Mouse (Mus musculus): Measurements from ENCODE around the gene Dppa3. TPM values are rescaled to one million over a fixed set of nuclear protein-coding genes. Genes with fewer than 3 reads are reported as not detected.

Dppa3 gene
- polyA plus RNA-seq, 1 experiment = 1.8 TPM

DNA sequence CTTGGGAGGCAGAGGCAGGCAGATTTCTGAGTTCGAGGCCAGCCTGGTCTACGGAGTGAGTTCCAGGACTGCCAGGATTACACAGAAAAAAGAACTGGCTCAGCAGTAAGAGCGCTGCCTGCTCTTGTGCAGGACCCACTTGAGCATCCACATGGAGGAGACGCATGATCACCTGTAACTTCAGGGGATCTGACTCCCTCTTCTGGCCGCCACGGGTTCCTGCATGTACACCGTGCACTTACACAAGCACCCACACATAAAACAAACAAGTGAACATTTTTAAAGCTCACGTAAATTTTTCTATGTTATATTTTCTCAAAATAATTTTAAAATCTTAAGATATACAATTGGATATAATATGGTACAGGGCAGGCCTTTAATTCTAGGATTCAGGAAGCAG, 20.7 kb upstream of the Dppa3 start:
- peaks cover 1% of the 10 kb centered on the region; the same call in 1 of the 2 replicates for H3K4me1 ChIP-seq (ENCODE audit: control insufficient read depth, insufficient read depth, low read length)
- TF ChIP-seq POLR2A (IDR thresholded peaks at IDR 0.05; ENCODE audit: borderline replicate concordance, control insufficient read depth, low read depth, low read length) (no peak), CTCF (IDR thresholded peaks at IDR 0.05; ENCODE audit: control insufficient read depth, insufficient read depth, low read length) (peak; percentile 83)
- H3K27ac ChIP-seq (ENCODE audit: control insufficient read depth, insufficient read depth, low read depth, low read length, poor library complexity) = no peak overlapping the region
- WGBS = 69% methylated on average over 8 of the region's 8 CpGs
- no peak overlapping the region for H3K4me3 ChIP-seq (replicated peaks; ENCODE audit: control insufficient read depth, low read depth, low read length)

DNA sequence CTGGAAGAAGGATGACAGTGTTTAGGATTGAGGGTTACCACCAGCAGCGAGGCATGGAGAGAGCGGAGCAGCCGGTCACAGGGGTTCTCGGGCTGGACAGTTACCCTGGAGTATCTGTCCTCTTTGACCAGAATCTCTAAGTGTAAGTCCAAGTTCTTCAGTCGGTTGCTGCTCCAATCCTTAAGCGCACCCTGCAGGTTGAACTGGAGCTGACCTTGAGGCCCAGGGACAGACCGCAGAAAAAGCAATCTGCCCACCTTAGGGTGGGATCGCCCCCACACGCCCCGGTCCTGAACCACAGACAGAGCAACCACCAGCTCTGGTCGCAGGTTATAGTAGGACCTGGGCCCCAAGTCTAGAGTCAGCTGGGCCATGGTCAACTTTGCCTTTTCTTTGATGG, 19.5 kb upstream of the Dppa3 start:
- no peak for TF ChIP-seq CTCF (IDR thresholded peaks at IDR 0.05; ENCODE audit: control insufficient read depth, insufficient read depth, low read length)
- TF ChIP-seq POLR2A (IDR thresholded peaks at IDR 0.05; ENCODE audit: borderline replicate concordance, control insufficient read depth, low read depth, low read length) = no peak
- WGBS = 90% methylated on average over 11 of the region's 11 CpGs
- no peak overlapping the region for H3K4me3 ChIP-seq (replicated peaks; ENCODE audit: control insufficient read depth, low read depth, low read length)
- H3K27ac ChIP-seq (ENCODE audit: control insufficient read depth, insufficient read depth, low read depth, low read length, poor library complexity) = no peak overlapping the region
- peaks cover 1% of the 10 kb centered on the region; the same call in 1 of the 2 replicates for H3K4me1 ChIP-seq (ENCODE audit: control insufficient read depth, insufficient read depth, low read length)

DNA sequence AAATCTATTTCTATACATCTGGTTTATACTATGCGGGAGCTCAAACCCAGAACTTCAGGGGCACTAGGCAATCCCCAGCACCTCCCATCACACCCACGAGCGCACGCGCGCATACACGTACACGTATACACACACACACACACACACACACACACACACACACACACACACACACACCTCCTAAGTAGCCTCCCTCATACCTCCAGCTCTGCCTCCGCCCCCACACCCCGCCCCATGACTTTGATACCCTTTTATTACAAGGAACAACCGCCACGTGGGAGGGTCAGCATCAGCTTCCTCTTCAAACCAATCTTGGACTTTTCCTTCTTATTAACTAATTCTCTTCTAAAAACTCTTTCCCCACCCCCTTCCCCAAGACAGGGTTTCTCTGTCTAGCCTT, 18.5 kb upstream of the Dppa3 start:
- WGBS = 69% methylated on average over 12 of the region's 12 CpGs
- H3K4me1 ChIP-seq (ENCODE audit: control insufficient read depth, insufficient read depth, low read length) = peaks cover 1% of the 10 kb centered on the region; the same call in 1 of the 2 replicates
- TF ChIP-seq CTCF (IDR thresholded peaks at IDR 0.05; ENCODE audit: control insufficient read depth, insufficient read depth, low read length) = no peak
- no peak for TF ChIP-seq POLR2A (IDR thresholded peaks at IDR 0.05; ENCODE audit: borderline replicate concordance, control insufficient read depth, low read depth, low read length)
- H3K27ac ChIP-seq (ENCODE audit: control insufficient read depth, insufficient read depth, low read depth, low read length, poor library complexity) = no peak overlapping the region
- no peak overlapping the region for H3K4me3 ChIP-seq (replicated peaks; ENCODE audit: control insufficient read depth, low read depth, low read length)

DNA sequence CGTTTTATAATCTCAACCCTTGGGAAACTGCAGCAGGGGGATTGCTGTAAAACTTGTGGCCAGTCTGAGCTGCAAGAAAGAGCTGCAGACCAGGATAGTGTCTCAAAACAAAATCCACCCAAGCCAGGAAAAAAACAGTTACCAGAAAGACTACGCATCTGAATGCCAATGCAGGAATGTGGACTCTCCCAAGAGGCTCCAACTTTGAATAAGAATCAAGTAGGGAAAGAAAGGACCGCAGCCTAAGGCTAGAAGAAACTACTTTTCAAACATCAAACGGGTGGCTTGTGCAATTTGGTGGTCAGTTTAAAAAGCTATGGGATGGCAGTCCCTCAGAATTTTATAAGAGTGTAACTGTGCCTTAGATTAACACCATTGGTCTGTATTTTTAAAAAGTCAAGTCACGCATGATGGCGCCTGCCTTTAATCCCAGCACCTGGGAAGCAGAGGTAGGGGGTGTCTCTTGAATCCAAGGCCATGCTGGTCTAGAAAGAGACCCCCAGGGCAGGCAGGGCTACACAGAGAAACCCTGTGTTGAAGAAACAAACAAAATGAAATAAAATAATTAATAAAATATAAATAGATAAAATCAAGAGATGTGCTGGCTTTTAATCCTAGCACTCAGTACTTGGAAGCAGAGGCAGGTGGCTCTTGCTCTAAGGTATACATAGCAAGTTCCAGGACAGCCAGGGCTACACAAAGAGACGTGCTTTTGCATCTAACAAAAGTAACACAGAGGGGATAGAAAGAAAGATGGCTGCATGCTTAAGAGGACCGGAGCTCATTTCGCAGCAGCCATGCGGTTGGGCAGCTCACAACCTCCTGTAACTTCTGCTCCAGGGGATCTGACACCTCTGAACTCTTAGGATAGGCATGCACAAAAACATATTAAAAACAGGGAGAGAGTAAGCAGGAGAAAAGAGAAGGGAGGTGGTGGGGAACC, 17.5 kb upstream of the Dppa3 start:
- peaks cover 1% of the 10 kb centered on the region; the same call in 1 of the 2 replicates for H3K4me1 ChIP-seq (ENCODE audit: control insufficient read depth, insufficient read depth, low read length)
- no peak overlapping the region for H3K27ac ChIP-seq (ENCODE audit: control insufficient read depth, insufficient read depth, low read depth, low read length, poor library complexity)
- H3K4me3 ChIP-seq (replicated peaks; ENCODE audit: control insufficient read depth, low read depth, low read length) = no peak overlapping the region
- no peak for TF ChIP-seq CTCF (IDR thresholded peaks at IDR 0.05; ENCODE audit: control insufficient read depth, insufficient read depth, low read length)
- TF ChIP-seq POLR2A (IDR thresholded peaks at IDR 0.05; ENCODE audit: borderline replicate concordance, control insufficient read depth, low read depth, low read length) = no peak
- WGBS = 67% methylated on average over 10 of the region's 10 CpGs

DNA sequence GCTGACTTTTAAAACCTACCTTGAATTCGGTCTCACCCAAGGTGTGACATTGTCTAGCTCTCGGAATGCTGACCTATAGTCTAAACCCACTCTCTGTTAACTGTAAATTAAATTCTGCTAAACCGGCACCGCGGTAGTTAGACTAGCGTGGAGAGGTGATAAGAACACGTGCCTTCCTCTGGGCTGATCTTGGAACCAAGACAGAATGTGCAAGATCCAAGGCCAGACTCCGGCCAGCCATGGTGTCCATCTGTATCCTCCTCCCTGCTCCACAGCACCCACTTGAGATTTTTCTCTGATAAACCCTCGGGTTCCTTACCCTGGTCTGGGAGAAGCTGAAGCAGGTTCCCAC, 16.9 kb upstream of the Dppa3 start:
- H3K27ac ChIP-seq (ENCODE audit: control insufficient read depth, insufficient read depth, low read depth, low read length, poor library complexity) = no peak overlapping the region
- peaks cover 1% of the 10 kb centered on the region; the same call in 1 of the 2 replicates for H3K4me1 ChIP-seq (ENCODE audit: control insufficient read depth, insufficient read depth, low read length)
- WGBS = 52% methylated on average over 9 of the region's 9 CpGs
- no peak overlapping the region for H3K4me3 ChIP-seq (replicated peaks; ENCODE audit: control insufficient read depth, low read depth, low read length)
- TF ChIP-seq CTCF (IDR thresholded peaks at IDR 0.05; ENCODE audit: control insufficient read depth, insufficient read depth, low read length) (no peak), POLR2A (IDR thresholded peaks at IDR 0.05; ENCODE audit: borderline replicate concordance, control insufficient read depth, low read depth, low read length) (no peak)

DNA sequence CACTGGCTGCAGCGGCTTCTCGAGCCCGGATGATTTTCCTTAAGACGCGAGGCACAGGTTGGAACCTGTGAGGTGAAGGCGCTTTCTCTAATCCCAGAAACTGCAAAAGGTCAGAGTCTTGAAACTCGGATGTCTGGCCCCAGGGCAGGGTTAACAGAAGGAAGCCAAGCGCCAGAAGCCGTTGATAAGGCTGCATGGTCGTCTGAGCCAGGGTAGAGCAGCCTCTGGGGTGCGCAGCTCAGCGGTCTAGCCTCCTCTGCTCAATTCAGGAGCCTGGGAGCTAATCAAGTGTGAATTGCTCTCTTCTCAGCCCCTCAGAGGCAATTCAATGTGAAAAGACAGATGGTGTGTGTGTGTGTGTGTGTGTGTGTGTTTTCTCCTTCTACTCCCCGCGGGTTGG, 16.4 kb upstream of the Dppa3 start, which contains the start of gene Gdf3:
TSS of gene Gdf3 (minus strand) at position 317 of the 400 bp plus-strand sequence.
- 54% methylated on average over 14 of the region's 14 CpGs for WGBS
- no peak for TF ChIP-seq POLR2A (IDR thresholded peaks at IDR 0.05; ENCODE audit: borderline replicate concordance, control insufficient read depth, low read depth, low read length)
- TF ChIP-seq CTCF (IDR thresholded peaks at IDR 0.05; ENCODE audit: control insufficient read depth, insufficient read depth, low read length) = no peak
- H3K27ac ChIP-seq (ENCODE audit: control insufficient read depth, insufficient read depth, low read depth, low read length, poor library complexity) = no peak within 1 kb of the TSS
- no peak within 1 kb of the TSS for H3K4me3 ChIP-seq (replicated peaks; ENCODE audit: control insufficient read depth, low read depth, low read length)
- H3K4me1 ChIP-seq (ENCODE audit: control insufficient read depth, insufficient read depth, low read length) = no peaks in the 10 kb centered on the region; the same call in 1 of the 2 replicates

DNA sequence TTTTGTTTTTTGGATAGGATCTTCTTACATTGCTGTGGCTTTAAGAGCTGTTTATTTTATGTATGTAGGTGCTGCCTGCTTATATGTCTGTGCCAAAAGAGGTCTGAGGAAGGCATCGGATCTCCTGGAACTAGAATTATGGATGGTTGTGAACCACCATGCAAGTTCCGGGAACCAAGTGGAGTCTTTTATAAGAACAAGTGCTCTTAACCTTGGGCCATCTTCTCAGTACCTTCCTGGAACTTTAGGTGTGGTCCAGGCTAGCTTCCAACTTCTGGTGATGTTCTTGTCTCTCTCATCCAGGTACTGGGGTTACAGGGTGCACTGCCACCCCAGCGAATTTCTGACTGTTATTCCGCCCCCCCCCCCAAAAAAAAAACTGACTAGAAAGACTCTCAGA, 13.8 kb upstream of the Dppa3 start:
- Histone ChIP-seq H3K4me1 (ENCODE audit: control insufficient read depth, insufficient read depth, low read length) (no peaks in the 10 kb centered on the region), H3K4me3 (replicated peaks; ENCODE audit: control insufficient read depth, low read depth, low read length) (no peak overlapping the region), H3K27ac (ENCODE audit: control insufficient read depth, insufficient read depth, low read depth, low read length, poor library complexity) (no peak overlapping the region)
- no peak for TF ChIP-seq CTCF (IDR thresholded peaks at IDR 0.05; ENCODE audit: control insufficient read depth, insufficient read depth, low read length)
- no peak for TF ChIP-seq POLR2A (IDR thresholded peaks at IDR 0.05; ENCODE audit: borderline replicate concordance, control insufficient read depth, low read depth, low read length)
- WGBS = 89% methylated on average over 4 of the region's 4 CpGs

DNA sequence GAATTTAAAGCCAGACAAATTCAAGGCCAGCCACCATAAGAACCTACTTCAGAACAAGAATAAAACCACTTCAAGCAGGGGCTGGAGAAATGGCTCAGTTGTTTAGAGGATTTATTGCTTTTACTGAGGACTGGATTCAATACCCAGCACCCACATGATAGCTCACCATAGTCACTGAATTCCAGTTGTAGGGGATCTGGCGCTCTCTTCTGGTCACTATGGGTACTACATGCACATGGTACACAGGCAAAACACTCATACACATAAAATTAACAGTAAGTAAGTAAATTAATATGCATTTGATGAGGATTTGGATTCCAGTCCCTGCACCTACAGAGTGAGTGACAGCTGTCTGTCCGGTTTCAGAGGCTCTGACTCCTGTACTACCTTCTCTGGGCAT, 12.2 kb upstream of the Dppa3 start:
- TF ChIP-seq CTCF (IDR thresholded peaks at IDR 0.05; ENCODE audit: control insufficient read depth, insufficient read depth, low read length) (peak; percentile 30; the same call in 1 of the 2 replicates), POLR2A (IDR thresholded peaks at IDR 0.05; ENCODE audit: borderline replicate concordance, control insufficient read depth, low read depth, low read length) (no peak)
- Histone ChIP-seq H3K4me3 (replicated peaks; ENCODE audit: control insufficient read depth, low read depth, low read length) (no peak overlapping the region), H3K27ac (ENCODE audit: control insufficient read depth, insufficient read depth, low read depth, low read length, poor library complexity) (no peak overlapping the region), H3K4me1 (ENCODE audit: control insufficient read depth, insufficient read depth, low read length) (no peaks in the 10 kb centered on the region)
- 62% methylated on average over 2 of the region's 2 CpGs for WGBS

Measured in bone marrow, adult 2 months (tissue).